Mouse (Mus musculus) kidney, adult 2 months (tissue): ENCODE measurements around the gene Gne. TPM values are rescaled to one million over a fixed set of nuclear protein-coding genes. Genes with fewer than 3 reads are reported as not detected.

Experiments used
- DNase-seq: peaks from one replicate; pipeline ENCODE4 v3.0.0; 2021
- H3K27ac ChIP-seq: fragments of 200-500 bp; 2 replicates; pipeline ENCODE4 v1.5.1; 2012; ENCODE audit warnings: low read depth, low read length, control low read depth, inconsistent platforms; ENCODE audit not compliant: insufficient read depth
- H3K27me3 ChIP-seq: fragments of 200-500 bp; replicated peaks from 2 replicates; pipeline ENCODE4 v1.6.1; 2012; ENCODE audit warnings: mild to moderate bottlenecking, moderate library complexity, low read length, inconsistent platforms; ENCODE audit not compliant: control insufficient read depth, insufficient read depth
- H3K36me3 ChIP-seq: fragments of 200-500 bp; 2 replicates; pipeline ENCODE4 v1.6.1; 2012; ENCODE audit warnings: mild to moderate bottlenecking, moderate library complexity, low read length, inconsistent platforms; ENCODE audit not compliant: control insufficient read depth, insufficient read depth
- H3K4me1 ChIP-seq: fragments of 200-500 bp; 2 replicates; pipeline ENCODE4 v1.6.1; 2011; ENCODE audit warnings: low read length; ENCODE audit not compliant: control insufficient read depth, insufficient read depth
- H3K4me3 ChIP-seq: fragments of 200-500 bp; 2 replicates; pipeline ENCODE4 v1.5.1; 2011; ENCODE audit warnings: mild to moderate bottlenecking, low read depth, low read length, control low read depth; ENCODE audit not compliant: insufficient read depth
- CTCF ChIP-seq: fragments of 200-500 bp; conservative IDR thresholded peaks from 2 replicates; pipeline ENCODE4 v1.5.1; 2011; ENCODE audit warnings: low read depth, mild to moderate bottlenecking, control low read depth, low read length, moderate library complexity, mixed read lengths; ENCODE audit not compliant: insufficient read depth, insufficient read length
- POLR2A ChIP-seq: fragments of 200-500 bp; IDR thresholded peaks from one replicate; pipeline ENCODE4 v1.6.1; 2011; ENCODE audit warnings: low read depth, low read length, control low read depth
- WGBS: fragments of 180-500 bp; shearing (Covaris S2); methylation state at CpG from one replicate; pipeline ENCODE4 v1.1.7; 2018; 5-methylcytosine and 5-hydroxymethylcytosine counted together
- polyA plus RNA-seq: library from polyadenylated mRNA; depleted of rRNA; stranded (reverse); fragments of >200 nt; gene quantifications from 2 replicates; pipeline ENCODE4 v1.2.3, GENCODE M21; 2012

The Gne gene
- polyA plus RNA-seq, 1 experiment, result 26.2 TPM

DNA sequence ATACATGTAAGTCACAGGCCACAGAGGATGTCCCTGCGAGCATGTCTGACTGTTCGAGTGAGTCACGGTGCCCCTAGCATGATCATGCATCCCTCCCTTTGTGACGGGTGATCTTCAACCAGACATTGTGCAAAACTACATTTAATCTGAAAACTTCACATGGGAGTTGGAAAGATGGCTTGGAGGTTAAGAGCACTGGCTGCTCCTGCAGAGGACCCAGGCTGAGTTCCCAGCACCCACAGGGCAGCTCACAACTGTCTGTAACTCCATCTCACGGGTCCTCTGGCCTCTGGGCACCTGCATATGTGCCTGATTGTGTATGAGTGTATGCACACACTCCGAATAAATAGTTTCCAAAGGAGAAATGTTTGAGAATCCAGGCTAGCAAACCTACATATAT, 59.7 kb downstream of the Gne start:
- no peak for TF ChIP-seq POLR2A
- no peaks in the 10 kb centered on the region for H3K4me1 ChIP-seq
- no peaks in the 10 kb centered on the region for H3K27me3 ChIP-seq
- no peak for DNase-seq
- 98% methylated on average over 6 of the region's 6 CpGs for WGBS
- no peak overlapping the region for H3K4me3 ChIP-seq
- peaks cover 9% of the 10 kb centered on the region for H3K36me3 ChIP-seq
- no peak overlapping the region for H3K27ac ChIP-seq

DNA sequence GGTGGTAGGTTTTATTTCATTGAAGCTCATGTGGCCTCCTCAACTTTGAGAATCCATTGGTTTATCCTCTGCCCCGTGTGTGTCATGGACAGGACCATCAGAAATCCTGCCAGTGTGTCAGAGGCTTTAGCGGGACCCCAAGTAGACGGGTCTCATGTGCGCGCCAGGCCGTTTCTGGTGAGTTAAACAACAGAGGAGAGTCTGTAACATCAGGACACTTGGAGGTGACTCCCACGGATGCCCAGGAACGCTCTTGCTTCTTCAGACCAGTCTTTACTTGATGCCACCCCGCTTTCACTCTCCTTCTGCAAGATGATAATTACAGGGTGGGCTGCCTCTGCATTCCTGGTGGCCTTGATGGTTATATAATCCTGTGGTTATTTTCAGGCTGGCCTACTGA, 60.3 kb downstream of the Gne start:
- no peak for TF ChIP-seq CTCF
- TF ChIP-seq POLR2A, result no peak
- no peak overlapping the region for H3K27ac ChIP-seq

DNA sequence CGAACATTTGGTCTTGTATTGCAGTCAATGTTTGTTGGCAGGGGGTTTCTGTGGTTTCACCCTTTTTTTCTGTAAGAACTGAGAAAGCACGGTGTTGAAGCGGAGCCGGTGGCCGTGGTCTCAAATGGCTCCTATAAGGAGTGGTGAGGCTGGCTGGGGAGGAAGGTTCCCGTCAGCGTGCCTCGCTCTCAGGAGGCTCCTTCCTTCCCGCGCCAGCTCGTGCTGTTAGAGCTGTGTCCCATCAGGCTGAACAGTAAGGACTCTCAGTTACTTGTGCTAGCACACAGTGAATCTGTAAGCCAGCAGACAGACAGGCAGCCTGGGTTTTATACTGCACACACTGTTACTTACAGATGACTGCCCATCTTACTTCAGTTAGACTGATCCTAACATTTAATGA, 61.2 kb downstream of the Gne start:
- no peaks in the 10 kb centered on the region for H3K27me3 ChIP-seq
- H3K4me1 ChIP-seq, result no peaks in the 10 kb centered on the region
- no peak for DNase-seq
- no peak overlapping the region for H3K4me3 ChIP-seq
- H3K27ac ChIP-seq, result no peak overlapping the region
- no peak for TF ChIP-seq CTCF
- TF ChIP-seq POLR2A, result no peak
- WGBS, result 87% methylated on average over 11 of the region's 11 CpGs
- peaks cover 9% of the 10 kb centered on the region for H3K36me3 ChIP-seq

More for the DNA sequence above, 60.3 kb downstream of the Gne start:
- Histone ChIP-seq H3K27me3 (no peaks in the 10 kb centered on the region), H3K4me3 (no peak overlapping the region), H3K4me1 (no peaks in the 10 kb centered on the region), H3K36me3 (peaks cover 9% of the 10 kb centered on the region)
- no peak for DNase-seq
- WGBS, result 82% methylated on average over 9 of the region's 9 CpGs

DNA sequence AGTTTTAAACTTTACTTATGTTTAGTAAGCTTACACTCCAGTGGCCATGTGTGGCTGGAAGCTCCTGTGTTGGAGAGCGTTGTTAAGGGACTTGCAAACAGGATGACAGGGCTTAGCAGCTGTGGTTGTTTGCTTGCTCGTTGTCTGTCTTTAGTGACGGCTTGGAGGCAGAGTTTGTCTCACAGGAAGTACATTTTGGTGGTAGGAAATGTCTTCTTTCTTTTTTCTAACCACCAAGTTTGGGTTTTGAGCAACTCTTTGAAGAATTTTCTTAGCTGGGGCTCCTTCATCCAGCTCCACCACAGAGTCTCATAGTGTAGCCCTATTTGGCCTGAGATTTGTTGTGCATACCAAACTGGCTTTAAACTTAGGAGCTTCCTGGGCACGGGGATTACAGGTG, 61.7 kb downstream of the Gne start:
- H3K4me3 ChIP-seq, result no peak overlapping the region
- 71% methylated on average over 4 of the region's 4 CpGs for whole genome bisulfite sequencing
- H3K4me1 ChIP-seq, result no peaks in the 10 kb centered on the region; the same call in 1 of the 2 replicates
- DNase-seq, result no peak
- H3K27me3 ChIP-seq, result no peaks in the 10 kb centered on the region
- H3K27ac ChIP-seq, result no peak overlapping the region
- peaks cover 9% of the 10 kb centered on the region for H3K36me3 ChIP-seq
- no peak for TF ChIP-seq CTCF
- TF ChIP-seq POLR2A, result no peak

DNA sequence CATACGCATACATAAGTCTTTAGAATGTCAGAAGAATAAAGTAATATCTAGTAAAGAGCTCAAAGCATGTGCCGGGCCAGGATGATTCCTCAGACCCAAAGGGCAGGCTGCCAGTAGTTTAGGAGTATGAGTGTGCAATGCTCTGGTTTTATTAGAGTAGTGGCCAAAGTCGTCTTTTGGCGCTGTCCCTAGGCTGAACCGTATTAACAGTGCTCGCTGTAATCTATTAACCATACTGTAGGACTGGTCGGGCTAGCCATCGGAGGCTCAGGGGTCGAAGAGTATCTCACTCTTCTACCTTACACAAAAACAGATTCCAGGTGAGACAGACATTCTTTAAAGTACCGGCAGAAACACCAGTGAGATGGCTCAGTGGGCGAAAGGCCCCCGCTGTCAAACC, 67.2 kb downstream of the Gne start:
- Histone ChIP-seq H3K27ac (no peak overlapping the region), H3K4me3 (no peak overlapping the region), H3K4me1 (peaks cover 27% of the 10 kb centered on the region), H3K27me3 (no peaks in the 10 kb centered on the region), H3K36me3 (peaks cover 2% of the 10 kb centered on the region; the same call in 1 of the 2 replicates)
- TF ChIP-seq CTCF, result no peak
- no peak for TF ChIP-seq POLR2A
- 52% methylated on average over 12 of the region's 12 CpGs for WGBS
- DNase-seq, result peak; percentile 85

DNA sequence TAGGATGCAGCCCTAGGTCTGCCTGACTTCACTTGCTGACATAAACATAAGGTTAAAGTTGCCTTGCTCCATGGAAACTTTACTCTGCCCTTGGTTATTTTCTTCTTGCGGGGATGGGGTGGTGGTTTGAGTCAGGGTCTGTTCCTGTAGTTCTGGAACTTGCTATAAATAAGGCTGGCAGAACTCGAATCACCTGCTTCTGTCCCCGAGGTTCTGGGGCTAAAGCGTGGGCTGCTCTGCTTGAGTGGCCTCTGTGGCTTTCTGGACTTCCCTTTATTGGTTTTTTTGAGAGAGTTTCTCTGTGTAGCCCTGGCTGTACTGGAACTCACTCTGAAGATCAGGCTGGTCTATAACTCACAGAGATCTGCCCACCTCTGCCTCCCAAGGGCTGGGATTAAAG, 67.9 kb downstream of the Gne start:
- 51% methylated on average over 4 of the region's 4 CpGs for WGBS
- peaks cover 2% of the 10 kb centered on the region; the same call in 1 of the 2 replicates for H3K36me3 ChIP-seq
- DNase-seq, result no peak
- no peaks in the 10 kb centered on the region for H3K27me3 ChIP-seq
- TF ChIP-seq POLR2A (no peak), CTCF (no peak)
- H3K4me1 ChIP-seq, result peaks cover 28% of the 10 kb centered on the region
- H3K27ac ChIP-seq, result no peak overlapping the region
- no peak overlapping the region for H3K4me3 ChIP-seq

DNA sequence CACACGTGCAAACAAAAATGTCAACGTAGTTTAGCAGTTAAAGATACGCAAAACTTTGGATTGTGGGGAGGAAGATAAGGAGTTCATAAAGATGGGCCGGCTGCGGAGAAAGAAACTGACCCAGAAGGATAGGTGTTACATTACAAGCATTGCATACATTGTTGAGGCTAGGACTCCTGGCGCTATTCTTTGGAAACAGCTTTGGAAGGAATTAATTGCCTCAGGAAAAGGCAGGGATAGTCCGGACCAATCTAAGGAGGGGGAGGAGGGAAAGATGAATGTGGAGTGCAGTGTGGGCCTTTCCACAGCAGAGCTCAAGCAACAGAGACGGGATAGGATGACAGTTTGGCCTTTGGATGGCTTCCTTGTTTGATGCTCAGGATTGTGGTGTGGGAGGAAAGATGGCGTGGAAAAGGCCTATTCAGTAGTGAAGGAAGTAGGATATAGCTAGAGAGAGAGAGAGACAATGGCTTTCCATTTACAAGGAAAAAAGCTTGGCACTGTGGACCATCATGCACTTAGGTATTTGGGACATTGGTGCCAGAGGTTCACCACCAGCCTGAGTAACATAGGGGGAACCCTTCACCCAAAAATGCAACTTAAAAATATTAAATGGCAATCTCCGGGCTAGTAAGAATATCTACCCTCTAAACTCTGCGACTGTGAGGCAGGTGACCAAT, 70.4 kb downstream of the Gne start:
- Histone ChIP-seq H3K4me1 (peaks cover 28% of the 10 kb centered on the region), H3K36me3 (no peaks in the 10 kb centered on the region), H3K4me3 (peak overlapping the region; percentile 89), H3K27ac (no peak overlapping the region), H3K27me3 (no peaks in the 10 kb centered on the region)
- DNase-seq, result no peak
- 15% methylated on average over 11 of the region's 11 CpGs for WGBS
- TF ChIP-seq POLR2A (no peak), CTCF (no peak)
